Mouse (Mus musculus) intestine, postnatal 0 days (tissue): ENCODE measurements at regions not wholly inside any gene's neighbourhood (a gene's known extent, or its start where the extent isn't known, plus 50 kb on each side); places are given as distances from the start of the nearest gene placed in this dataset.

Experiments used
- ATAC-seq: fragments of 200-750 bp; cut with Nextera tagmentation; 2 replicates; pipeline ENCODE4 v1.8.0; 2017; ENCODE audit warnings: mild to moderate bottlenecking, moderate TSS enrichment, moderate library complexity
- H3K27ac ChIP-seq: fragments of 300-500 bp; sonication (generic); 2 replicates; pipeline ENCODE4 v1.5.1; 2014; ENCODE audit warnings: mild to moderate bottlenecking, low read depth, low read length, moderate library complexity
- H3K27me3 ChIP-seq: fragments of 300-500 bp; sonication (generic); replicated peaks from 2 replicates; pipeline ENCODE4 v1.6.1; 2014; ENCODE audit warnings: low read length, mixed read lengths; ENCODE audit not compliant: control insufficient read depth, insufficient read depth
- H3K36me3 ChIP-seq: fragments of 300-500 bp; sonication (generic); 2 replicates; pipeline ENCODE4 v1.6.1; 2014; ENCODE audit warnings: mild to moderate bottlenecking, moderate library complexity; ENCODE audit not compliant: control insufficient read depth, insufficient read depth
- H3K4me1 ChIP-seq: fragments of 300-500 bp; sonication (generic); replicated peaks from 2 replicates; pipeline ENCODE4 v1.6.1; 2014; ENCODE audit warnings: antibody characterized with exemption, low read length, mixed read lengths; ENCODE audit not compliant: control insufficient read depth, insufficient read depth
- H3K4me2 ChIP-seq: fragments of 300-500 bp; sonication (generic); replicated peaks from 2 replicates; pipeline ENCODE4 v1.6.1; 2014; ENCODE audit warnings: low read depth, mild to moderate bottlenecking, moderate library complexity
- H3K4me3 ChIP-seq: fragments of 300-500 bp; sonication (generic); 2 replicates; pipeline ENCODE4 v1.5.1; 2014; ENCODE audit warnings: low read depth, low read length
- H3K9ac ChIP-seq: fragments of 300-500 bp; sonication (generic); 2 replicates; pipeline ENCODE4 v1.6.1; 2014; ENCODE audit warnings: mild to moderate bottlenecking, low read depth, low read length
- H3K9me3 ChIP-seq: fragments of 300-500 bp; sonication (generic); 2 replicates; pipeline ENCODE4 v1.6.1; 2016; ENCODE audit warnings: mixed run types; ENCODE audit not compliant: control insufficient read depth
- CTCF ChIP-seq: sonication (generic); IDR thresholded peaks from 2 replicates; pipeline ENCODE4 v1.5.1; 2016; ENCODE audit warnings: low read depth, mild to moderate bottlenecking, control low read depth, antibody characterized with exemption, moderate library complexity
- WGBS: fragments of 180-500 bp; shearing (Covaris S2); extraction: QIAGEN DNeasy Blood & Tissue Kit; methylation state at CpG from one replicate; pipeline ENCODE4 v1.1.7; 2014; 5-methylcytosine and 5-hydroxymethylcytosine counted together

- H3K9me3 ChIP-seq: no peaks in the 10 kb centered on the region
Measured at GRCm38 (mm10) chr10:15592161-15592560, 874.1 kb upstream of the Gje1 start.

GRCm38 (mm10) chr10:15586081-15586480 lies 868.1 kb upstream of the Gje1 start:
- H3K4me3 ChIP-seq: no peak overlapping the region
- 71% methylated on average over 6 of the region's 6 CpGs for WGBS
- no peak for TF ChIP-seq CTCF
- no peaks in the 10 kb centered on the region for H3K27me3 ChIP-seq
- no peaks in the 10 kb centered on the region for H3K36me3 ChIP-seq
- H3K9me3 ChIP-seq: no peaks in the 10 kb centered on the region
- ATAC-seq: no peak
- no peaks in the 10 kb centered on the region for H3K4me1 ChIP-seq
- no peak overlapping the region for H3K4me2 ChIP-seq
- H3K9ac ChIP-seq: no peak overlapping the region
- no peak overlapping the region for H3K27ac ChIP-seq

More at GRCm38 (mm10) chr10:15592161-15592560, 874.1 kb upstream of the Gje1 start:
- H3K27me3 ChIP-seq: no peaks in the 10 kb centered on the region
- no peaks in the 10 kb centered on the region for H3K36me3 ChIP-seq
- no peak overlapping the region for H3K27ac ChIP-seq
- no peak overlapping the region for H3K4me3 ChIP-seq
- no peaks in the 10 kb centered on the region for H3K4me1 ChIP-seq
- no peak overlapping the region for H3K9ac ChIP-seq
- no peak overlapping the region for H3K4me2 ChIP-seq
- no peak for ATAC-seq
- no peak for TF ChIP-seq CTCF

GRCm38 (mm10) chr10:15564119-15564518 lies 846.1 kb upstream of the Gje1 start:
- H3K27ac ChIP-seq: no peak overlapping the region

GRCm38 (mm10) chr10:15553407-15554064 lies 835.5 kb upstream of the Gje1 start:
- Histone ChIP-seq H3K4me3 (no peak overlapping the region), H3K9me3 (no peaks in the 10 kb centered on the region), H3K4me1 (no peaks in the 10 kb centered on the region), H3K4me2 (no peak overlapping the region), H3K9ac (no peak overlapping the region), H3K27me3 (no peaks in the 10 kb centered on the region), H3K27ac (no peak overlapping the region), H3K36me3 (no peaks in the 10 kb centered on the region)
- no peak for TF ChIP-seq CTCF
- ATAC-seq: no peak
- 56% methylated on average over 3 of the region's 3 CpGs for WGBS

More at GRCm38 (mm10) chr10:15564119-15564518, 846.1 kb upstream of the Gje1 start:
- Histone ChIP-seq H3K4me3 (no peak overlapping the region), H3K4me2 (no peak overlapping the region), H3K9me3 (no peaks in the 10 kb centered on the region), H3K4me1 (no peaks in the 10 kb centered on the region), H3K9ac (no peak overlapping the region), H3K36me3 (no peaks in the 10 kb centered on the region), H3K27me3 (no peaks in the 10 kb centered on the region)
- ATAC-seq: no peak
- TF ChIP-seq CTCF: no peak

GRCm38 (mm10) chr10:15541797-15542350 lies 823.9 kb upstream of the Gje1 start:
- WGBS: 52% methylated on average over 2 of the region's 2 CpGs
- Histone ChIP-seq H3K27ac (no peak overlapping the region), H3K4me1 (no peaks in the 10 kb centered on the region), H3K9ac (no peak overlapping the region), H3K9me3 (no peaks in the 10 kb centered on the region), H3K4me3 (no peak overlapping the region), H3K27me3 (no peaks in the 10 kb centered on the region), H3K36me3 (no peaks in the 10 kb centered on the region), H3K4me2 (no peak overlapping the region)
- no peak for TF ChIP-seq CTCF
- ATAC-seq: no peak

- 87% methylated on average over 4 of the region's 4 CpGs for WGBS
- H3K4me2 ChIP-seq: no peak overlapping the region
- H3K36me3 ChIP-seq: no peaks in the 10 kb centered on the region
- no peaks in the 10 kb centered on the region for H3K9me3 ChIP-seq
- no peaks in the 10 kb centered on the region for H3K4me1 ChIP-seq
- TF ChIP-seq CTCF: no peak
- H3K27ac ChIP-seq: no peak overlapping the region
- H3K9ac ChIP-seq: no peak overlapping the region
- H3K27me3 ChIP-seq: no peaks in the 10 kb centered on the region
- H3K4me3 ChIP-seq: no peak overlapping the region
- ATAC-seq: no peak
Measured at GRCm38 (mm10) chr10:15540780-15541426, 822.9 kb upstream of the Gje1 start.
